Mouse (Mus musculus) ES-E14 (cell line): ENCODE results near the gene Ubap2l.

Experiments
- CHD2 ChIP-seq: IDR thresholded peaks from 2 replicates; pipeline ENCODE4 v1.6.1; 2014; ENCODE audit warnings: mild to moderate bottlenecking, low read depth, low read length, inconsistent platforms
- HCFC1 ChIP-seq: IDR thresholded peaks from 2 replicates; pipeline ENCODE4 v1.6.1; 2012; ENCODE audit warnings: low read length, inconsistent platforms, borderline replicate concordance; ENCODE audit not compliant: insufficient read depth
- MAFK ChIP-seq: IDR thresholded peaks from 2 replicates; pipeline ENCODE4 v1.6.1; 2014; ENCODE audit warnings: mild to moderate bottlenecking, low read depth, low read length, inconsistent platforms; ENCODE audit not compliant: insufficient read depth

GRCm38 (mm10) chr3:90086068-90086467, 33.6 kb upstream of the Ubap2l start:
- TF ChIP-seq MAFK = no peak
- no peak for TF ChIP-seq HCFC1
- no peak for TF ChIP-seq CHD2
